Mouse (Mus musculus) ES-E14 (cell line): ENCODE data around the gene Malrd1. TPM values are rescaled to one million over a fixed set of nuclear protein-coding genes. Genes with fewer than 3 reads are reported as not detected.
"Not testable (repeated sequence)": the region's sequence is repeated elsewhere in the genome, so short reads cannot be mapped to it uniquely, and the experiment has no call there.

ENCODE experiments used
- DNase-seq: peaks from one replicate; pipeline ENCODE4 v3.0.0-alpha.2; 2013; ENCODE audit warnings: low read depth, low spot score
- H3K27ac ChIP-seq: 2 replicates; pipeline ENCODE4 v1.5.1; 2012; ENCODE audit warnings: low read depth, mild to moderate bottlenecking, low read length, moderate library complexity, mixed read lengths; ENCODE audit not compliant: poor library complexity, insufficient read depth, severe bottlenecking
- H3K36me3 ChIP-seq: 2 replicates; pipeline ENCODE4 v1.6.1; 2012; ENCODE audit warnings: mild to moderate bottlenecking, low read length, moderate library complexity, mixed read lengths; ENCODE audit not compliant: control insufficient read depth, poor library complexity, insufficient read depth, severe bottlenecking
- H3K4me1 ChIP-seq, 2 experiments: fragments of 150-350 bp in 1 of 2; sonication (generic) in 1 of 2; 2 replicates each; pipeline ENCODE4 v1.6.1; 2012; ENCODE audit warnings: low read length in 2 of 2, mild to moderate bottlenecking in 1 of 2, mixed read lengths in 1 of 2; ENCODE audit not compliant: control insufficient read depth in 2 of 2, insufficient read depth in 2 of 2, poor library complexity in 1 of 2
- H3K4me3 ChIP-seq, 2 experiments: fragments of 150-350 bp in 1 of 2; sonication (generic) in 1 of 2; 2 replicates each; pipeline ENCODE4 v1.5.1; 2012; ENCODE audit warnings: low read length in 2 of 2, low read depth in 1 of 2, mild to moderate bottlenecking in 1 of 2, mixed read lengths in 1 of 2; ENCODE audit not compliant: insufficient read depth in 1 of 2, poor library complexity in 1 of 2, severe bottlenecking in 1 of 2
- H3K9ac ChIP-seq: 2 replicates; pipeline ENCODE4 v1.6.1; 2012; ENCODE audit warnings: low read depth, mild to moderate bottlenecking, low read length, mixed read lengths; ENCODE audit not compliant: poor library complexity, insufficient read depth, severe bottlenecking
- H3K9me3 ChIP-seq: fragments of 150-350 bp; sonication (generic); 2 replicates; pipeline ENCODE4 v1.6.1; 2012; ENCODE audit warnings: low read depth, mild to moderate bottlenecking, low read length; ENCODE audit not compliant: control insufficient read depth, insufficient read depth
- CHD2 ChIP-seq: IDR thresholded peaks from 2 replicates; pipeline ENCODE4 v1.6.1; 2014; ENCODE audit warnings: mild to moderate bottlenecking, low read depth, low read length, inconsistent platforms
- HCFC1 ChIP-seq: IDR thresholded peaks from 2 replicates; pipeline ENCODE4 v1.6.1; 2012; ENCODE audit warnings: low read length, inconsistent platforms, borderline replicate concordance; ENCODE audit not compliant: insufficient read depth
- MAFK ChIP-seq: IDR thresholded peaks from 2 replicates; pipeline ENCODE4 v1.6.1; 2014; ENCODE audit warnings: mild to moderate bottlenecking, low read depth, low read length, inconsistent platforms; ENCODE audit not compliant: insufficient read depth
- ZC3H11A ChIP-seq: IDR thresholded peaks from 2 replicates; pipeline ENCODE4 v1.6.1; 2012; ENCODE audit warnings: low read depth, mild to moderate bottlenecking, inconsistent platforms, low read length, borderline replicate concordance
- ZNF384 ChIP-seq: IDR thresholded peaks from 2 replicates; pipeline ENCODE4 v1.6.1; 2012; ENCODE audit warnings: low read depth, low read length, inconsistent platforms
- in situ Hi-C, 2 experiments: fragments of 600-800 bp; cut with MboI; formaldehyde crosslinking; loops; one replicate each; pipeline ENCODE4 v1.15.1; 2025; ENCODE audit warnings: low sequenced_read_pairs in 2 of 2, inconsistent platforms in 1 of 2; ENCODE audit not compliant: unreplicated experiment in 2 of 2
- total RNA-seq: library from RNA; depleted of rRNA; stranded (reverse); fragments of 300-350 nt; gene quantifications from 2 replicates; pipeline ENCODE4 v1.2.3, GENCODE M21; 2012

The Malrd1 gene
- total RNA-seq, 1 experiment: 0.09 TPM

GRCm38 (mm10) chr2:16017719-16018118, 491.4 kb downstream of the Malrd1 start:
- peak overlapping the region; percentile 84; the same call in 1 of the 2 replicates for H3K27ac ChIP-seq
- DNase-seq, in situ Hi-C loops, H3K4me1 ChIP-seq, H3K4me3 ChIP-seq, H3K36me3 ChIP-seq, H3K9me3 ChIP-seq, H3K9ac ChIP-seq: not testable (repeated sequence)
- peak; percentile 60 for TF ChIP-seq ZNF384

- Histone ChIP-seq H3K27ac (peak overlapping the region; percentile 56; the same call in 1 of the 2 replicates), H3K4me1 (no peaks in the 10 kb centered on the region), H3K4me3 (no peak overlapping the region), H3K9me3 (no peaks in the 10 kb centered on the region; the same call in 1 of the 2 replicates), H3K9ac (no peak overlapping the region), H3K36me3 (peaks cover 4% of the 10 kb centered on the region; the same call in 1 of the 2 replicates)
- DNase-seq: no peak
- in situ Hi-C loops: no loop called here
- TF ChIP-seq ZC3H11A (no peak), CHD2 (no peak), HCFC1 (no peak), ZNF384 (no peak)
Observed at GRCm38 (mm10) chr2:16029752-16030151, 503.5 kb downstream of the Malrd1 start.

GRCm38 (mm10) chr2:16031559-16031958, 505.3 kb downstream of the Malrd1 start:
- TF ChIP-seq CHD2 (no peak), ZC3H11A (no peak), HCFC1 (no peak), ZNF384 (no peak), MAFK (peak; percentile 77)
- Histone ChIP-seq H3K36me3 (peaks cover 4% of the 10 kb centered on the region; the same call in 1 of the 2 replicates), H3K27ac (peak overlapping the region; percentile 36; the same call in 1 of the 2 replicates), H3K9ac (no peak overlapping the region; the same call in 1 of the 2 replicates), H3K4me1 (no peaks in the 10 kb centered on the region), H3K4me3 (no peak overlapping the region), H3K9me3 (no peaks in the 10 kb centered on the region; the same call in 1 of the 2 replicates)
- no peak for DNase-seq
- in situ Hi-C loops: no loop called here

GRCm38 (mm10) chr2:16032804-16033203, 506.5 kb downstream of the Malrd1 start:
- DNase-seq: peak; percentile 65
- Histone ChIP-seq H3K4me1 (no peaks in the 10 kb centered on the region), H3K4me3 (peak overlapping the region; percentile 3 to 5; a peak in 1 of 4 replicates), H3K36me3 (peaks cover 4% of the 10 kb centered on the region; the same call in 1 of the 2 replicates), H3K27ac (peak overlapping the region; percentile 90), H3K9ac (no peak overlapping the region), H3K9me3 (no peaks in the 10 kb centered on the region; the same call in 1 of the 2 replicates)
- in situ Hi-C loops: no loop called here
- 0 out of 2 replicates have a peak, but pooled peaks have one; percentile 46 for TF ChIP-seq CHD2
- no peak for TF ChIP-seq ZC3H11A
- TF ChIP-seq MAFK: peak; percentile 78; the same call in 1 of the 2 replicates

- Histone ChIP-seq H3K9ac (no peak overlapping the region), H3K4me3 (no peak overlapping the region), H3K4me1 (no peaks in the 10 kb centered on the region), H3K9me3 (no peaks in the 10 kb centered on the region), H3K27ac (no peak overlapping the region), H3K36me3 (no peaks in the 10 kb centered on the region)
- peak; percentile 40 for DNase-seq
- in situ Hi-C loops: no loop called here
- TF ChIP-seq ZC3H11A (no peak), MAFK (no peak), ZNF384 (no peak), CHD2 (no peak), HCFC1 (no peak)
Observed at GRCm38 (mm10) chr2:16110696-16111095, 584.4 kb downstream of the Malrd1 start.
